Mouse (Mus musculus) cerebellum, adult 9-11 months (tissue): ENCODE results near the gene Zgrf1.

ENCODE experiments used
- DNase-seq: peaks from one replicate; pipeline ENCODE4 v3.0.0; 2022

The Zgrf1 gene

DNA sequence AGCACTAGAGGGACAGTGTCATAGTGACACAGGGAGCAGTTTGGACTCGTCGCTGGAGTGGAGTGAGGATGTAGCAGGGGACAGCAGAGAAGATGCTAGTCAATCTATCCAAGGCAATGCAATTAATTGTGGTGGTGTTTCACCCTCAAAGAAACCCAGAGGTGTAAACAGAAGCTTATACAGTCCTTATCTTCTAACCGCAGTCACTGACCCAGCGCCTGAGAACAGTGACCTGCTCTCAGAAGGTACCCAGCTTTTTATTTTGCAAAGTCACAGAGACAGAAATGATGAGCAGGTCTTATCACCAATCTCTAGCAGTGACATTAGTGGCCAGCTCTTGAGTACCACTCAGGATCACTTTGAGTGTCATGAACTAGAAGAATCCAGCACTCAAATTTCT is 9.7 kb downstream of the Zgrf1 start:
- DNase-seq, result no peak

DNA sequence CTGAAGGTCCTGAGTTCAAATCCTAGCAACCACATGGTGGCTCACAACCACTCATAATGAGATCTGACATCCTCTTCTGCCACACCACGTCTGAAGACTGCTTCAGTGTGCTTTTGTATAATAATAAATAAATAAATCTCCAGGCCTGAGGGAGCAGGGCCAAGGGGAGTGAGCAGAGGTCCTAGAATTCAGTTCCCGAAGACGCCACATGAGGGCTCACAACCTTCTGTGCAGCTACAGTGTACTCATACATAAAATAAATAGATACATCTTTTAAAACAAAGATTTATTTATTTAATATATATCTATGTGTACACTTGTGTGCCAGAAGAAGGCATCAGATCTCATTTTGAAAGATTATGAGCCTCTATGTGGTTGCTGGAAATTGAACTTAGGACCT is 11.8 kb downstream of the Zgrf1 start:
- DNase-seq, result no peak

DNA sequence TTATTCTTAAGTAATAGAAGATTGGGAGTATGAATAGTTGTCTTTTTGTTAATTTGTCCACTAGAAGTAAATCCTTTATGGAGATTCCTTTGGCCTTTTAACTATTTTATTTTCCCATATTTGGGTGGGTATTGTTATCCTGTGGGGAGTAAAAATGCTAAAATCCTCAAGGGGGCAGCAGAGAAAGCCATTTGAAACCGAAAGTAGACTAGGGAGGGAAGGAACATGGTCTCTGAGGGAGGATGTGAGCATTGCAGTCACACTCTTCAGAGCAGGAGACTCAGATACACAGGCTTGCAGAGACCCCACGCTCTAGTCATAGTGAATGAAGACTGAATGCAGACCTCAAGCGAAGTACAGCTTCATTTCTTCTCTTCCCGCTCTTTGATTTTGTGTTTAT is 19.3 kb downstream of the Zgrf1 start:
- no peak for DNase-seq

DNA sequence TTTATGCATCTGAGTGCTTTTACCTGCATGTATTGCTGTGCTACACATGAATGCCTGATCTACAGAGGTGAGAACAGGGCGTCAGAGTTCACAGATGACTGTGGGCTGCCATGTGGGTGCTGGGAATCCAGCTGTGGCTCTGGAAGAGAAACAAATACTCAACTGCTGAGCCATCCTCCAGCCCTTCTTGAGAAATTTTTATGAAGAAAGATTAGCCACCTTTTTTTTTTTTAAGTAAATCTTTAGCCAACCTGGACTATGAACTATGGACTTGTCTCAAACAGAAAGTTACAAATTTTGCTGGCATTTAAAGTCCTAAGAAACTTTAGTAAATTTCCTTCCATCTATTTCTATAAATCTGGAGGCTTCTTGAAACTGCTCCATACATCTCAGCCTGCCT is 43.8 kb downstream of the Zgrf1 start:
- no peak for DNase-seq

DNA sequence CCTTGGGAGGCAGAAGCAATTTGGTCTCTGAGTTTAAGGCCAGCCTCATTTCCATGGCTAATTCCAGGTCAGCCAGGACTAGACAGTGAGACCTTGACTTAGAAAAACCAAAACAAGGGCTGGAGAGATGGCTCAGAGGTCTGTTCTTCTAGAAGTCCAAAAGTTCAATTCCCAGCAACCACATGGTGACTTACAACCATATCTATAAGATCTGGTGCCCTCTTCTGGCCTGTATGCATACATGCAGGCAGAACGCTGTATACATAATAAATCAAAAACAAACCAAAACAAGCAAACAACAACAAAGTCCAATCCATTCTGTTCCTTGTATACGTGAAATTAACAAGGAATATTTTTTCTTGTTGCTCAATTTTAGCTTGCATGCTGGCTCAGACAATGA is 54.8 kb downstream of the Zgrf1 start:
- no peak for DNase-seq

DNA sequence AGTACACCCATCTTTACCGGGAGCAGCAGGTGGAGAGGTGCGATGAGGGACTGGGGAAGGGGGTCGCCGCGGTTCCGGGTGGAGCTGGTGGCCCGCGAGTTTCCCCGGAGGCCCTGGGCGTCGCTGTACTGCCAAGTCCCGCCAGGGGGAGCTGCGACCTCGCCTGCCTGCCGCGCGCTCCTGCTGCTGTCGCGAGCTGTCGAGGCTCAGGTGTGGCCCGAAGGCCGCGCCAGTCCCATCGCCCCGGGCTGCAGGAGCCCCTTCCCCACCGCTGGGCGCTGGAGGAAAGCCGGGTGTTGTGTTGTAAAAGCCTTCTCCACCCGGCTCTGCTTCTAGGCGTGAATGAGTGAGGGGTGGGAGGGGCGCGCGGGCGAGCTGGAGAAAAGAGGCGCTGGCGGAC is 72.0 kb downstream of the Zgrf1 start:
- peak; percentile 13 for DNase-seq

- no peak for DNase-seq
Measured at GRCm38 (mm10) chr3:127625701-127626399, 72.6 kb downstream of the Zgrf1 start.

- no peak for DNase-seq
Measured at GRCm38 (mm10) chr3:127626524-127626923, 73.2 kb downstream of the Zgrf1 start.

DNA sequence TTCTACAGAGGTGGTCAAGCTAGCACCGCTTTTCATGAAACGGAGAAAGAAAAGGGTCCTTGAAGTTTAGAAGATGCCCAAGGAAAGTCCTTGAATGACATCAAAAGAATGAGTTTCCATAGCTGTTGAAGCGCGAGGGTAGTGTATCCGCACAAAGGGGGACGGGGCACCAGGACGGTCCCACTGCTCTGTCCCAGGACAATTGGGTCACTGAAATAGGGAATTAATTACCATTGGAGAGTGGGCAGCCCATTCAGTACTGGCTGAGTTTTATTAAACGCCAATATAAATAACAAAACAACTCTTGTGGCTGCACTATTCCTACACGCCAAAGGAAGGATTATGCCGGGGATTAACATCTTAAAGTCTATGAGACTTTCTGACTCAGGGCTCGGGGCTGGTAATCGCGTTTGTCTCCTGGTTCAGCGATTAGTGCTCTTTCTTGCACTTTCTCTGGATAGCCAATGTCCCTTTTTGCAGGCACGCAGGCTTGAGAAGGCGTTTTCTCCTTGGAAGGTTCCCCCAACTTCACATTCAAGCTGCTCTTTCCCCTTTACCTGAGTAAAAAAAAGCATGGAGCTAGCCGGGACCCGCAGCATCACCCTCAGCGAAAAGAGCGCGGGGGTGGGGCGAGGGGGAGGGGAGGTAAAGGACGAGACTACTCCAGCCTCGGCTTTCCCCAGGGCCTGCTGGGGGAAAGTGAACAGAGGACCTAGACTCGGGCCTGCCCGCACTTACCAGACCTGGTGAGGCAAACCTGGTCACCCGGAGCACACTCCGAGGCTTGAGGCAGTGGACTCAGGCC is 74.1 kb downstream of the Zgrf1 start:
- no peak for DNase-seq

DNA sequence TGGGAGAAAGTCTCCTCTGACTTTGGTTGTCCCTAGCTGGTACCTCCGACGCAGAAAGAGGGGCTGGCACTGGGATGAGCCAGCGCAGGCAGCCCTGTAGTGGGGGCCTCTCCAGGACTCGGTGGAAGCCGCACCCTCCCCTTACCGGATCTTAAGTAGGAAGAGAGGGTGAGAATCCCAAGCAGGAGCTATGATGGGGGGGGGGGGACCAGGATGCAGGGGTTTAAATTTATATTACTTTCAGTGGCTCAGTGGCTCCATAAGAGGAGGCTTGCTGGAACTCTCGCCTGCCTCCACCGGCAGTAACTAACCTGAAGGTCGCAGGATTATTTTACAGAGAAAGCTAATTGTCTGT is 74.6 kb downstream of the Zgrf1 start:
- no peak for DNase-seq

DNA sequence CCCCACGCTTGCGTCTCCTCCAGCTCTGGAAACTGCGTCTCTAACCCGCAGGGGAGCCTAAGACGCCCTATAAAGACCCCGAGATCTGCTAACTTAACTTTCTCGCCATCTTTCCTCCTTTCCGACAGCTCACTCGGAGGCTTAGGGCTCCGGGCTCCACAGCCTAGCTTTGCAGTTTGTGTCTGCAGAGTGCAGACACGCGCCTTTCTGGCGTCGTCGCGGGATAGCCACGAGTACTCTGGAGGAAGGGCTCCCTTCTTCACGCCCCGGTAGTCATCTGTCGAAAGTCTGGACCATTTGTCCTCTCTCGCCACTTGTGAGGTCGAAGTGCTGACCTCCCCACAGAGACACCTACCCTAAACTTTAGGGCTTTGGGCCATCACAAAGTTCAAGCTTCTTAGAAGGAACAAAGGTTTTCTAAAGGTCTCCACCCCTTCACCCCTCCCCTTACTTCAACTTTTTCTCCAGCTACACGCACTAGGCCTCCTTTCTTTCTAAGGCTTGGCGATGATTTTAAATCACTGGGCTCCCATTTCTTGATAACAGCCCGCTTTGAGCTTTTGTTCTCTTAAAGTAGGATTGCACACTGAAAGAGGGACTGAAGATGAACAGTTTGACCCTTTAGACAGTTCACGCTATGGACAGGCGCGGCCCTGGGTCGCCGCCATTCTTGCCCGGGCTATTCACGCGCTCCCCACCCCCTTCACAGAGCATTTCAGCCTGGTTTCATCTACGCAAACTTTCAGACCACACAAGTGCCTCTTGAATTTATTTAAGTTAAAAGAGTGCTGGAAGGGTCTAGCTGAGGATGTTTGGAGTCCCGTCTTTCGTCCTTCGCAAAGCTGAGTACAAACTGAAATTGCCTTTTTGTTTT is 75.3 kb downstream of the Zgrf1 start:
- no peak for DNase-seq

DNA sequence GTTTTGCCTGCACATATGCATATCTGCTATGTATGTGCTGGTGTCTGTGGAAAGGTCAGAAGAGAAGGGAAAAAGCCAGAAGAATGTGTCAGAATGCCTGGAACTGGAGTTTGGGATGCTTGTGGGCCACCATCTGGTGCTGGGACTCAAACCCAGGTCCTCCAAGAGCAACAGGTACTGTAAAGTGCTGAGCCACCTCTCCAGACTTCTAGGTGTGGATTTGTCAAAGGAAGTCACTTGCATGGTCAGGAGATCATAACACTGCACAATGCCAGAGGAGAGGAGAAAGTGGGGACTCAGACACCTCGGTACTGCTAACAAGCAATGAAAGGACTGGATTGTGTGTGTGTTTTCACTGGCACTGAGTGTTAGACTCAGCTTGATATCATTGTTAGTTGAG is 76.9 kb downstream of the Zgrf1 start:
- no peak for DNase-seq

DNA sequence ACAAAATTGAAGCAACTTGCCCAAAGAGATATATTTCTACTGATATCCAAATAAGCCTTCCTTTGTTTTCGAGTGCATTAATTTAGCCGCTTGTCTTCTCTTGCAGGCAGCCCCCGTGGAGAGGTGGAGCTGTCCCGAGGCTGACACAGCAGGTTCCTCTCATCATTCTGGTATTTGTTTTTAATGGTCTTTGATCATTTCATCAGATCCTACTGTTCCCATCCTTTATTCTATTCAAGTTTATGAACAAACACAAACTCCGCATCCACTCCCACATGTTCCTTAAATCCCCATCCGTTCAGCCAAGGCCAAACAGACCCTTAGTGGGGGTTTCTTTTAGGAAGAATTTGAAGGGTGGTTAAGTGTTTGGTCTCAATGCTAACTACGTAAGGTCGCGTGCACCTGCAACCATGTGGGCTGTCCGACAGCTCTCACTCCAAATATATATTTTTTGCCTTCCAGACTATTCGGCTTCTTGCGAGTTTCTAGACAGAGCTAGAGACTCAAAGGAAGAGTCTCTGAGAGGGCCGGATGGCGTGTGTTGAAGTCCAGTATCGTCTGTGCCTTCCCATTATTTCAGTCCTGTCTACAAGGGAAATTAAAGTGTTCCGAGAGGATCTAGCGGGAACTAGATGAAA is 77.6 kb downstream of the Zgrf1 start:
- DNase-seq, result no peak

- no peak for DNase-seq
Measured at GRCm38 (mm10) chr3:127631582-127631981, 78.3 kb downstream of the Zgrf1 start.

GRCm38 (mm10) chr3:127632531-127632930 is 79.2 kb downstream of the Zgrf1 start:
- no peak for DNase-seq

DNA sequence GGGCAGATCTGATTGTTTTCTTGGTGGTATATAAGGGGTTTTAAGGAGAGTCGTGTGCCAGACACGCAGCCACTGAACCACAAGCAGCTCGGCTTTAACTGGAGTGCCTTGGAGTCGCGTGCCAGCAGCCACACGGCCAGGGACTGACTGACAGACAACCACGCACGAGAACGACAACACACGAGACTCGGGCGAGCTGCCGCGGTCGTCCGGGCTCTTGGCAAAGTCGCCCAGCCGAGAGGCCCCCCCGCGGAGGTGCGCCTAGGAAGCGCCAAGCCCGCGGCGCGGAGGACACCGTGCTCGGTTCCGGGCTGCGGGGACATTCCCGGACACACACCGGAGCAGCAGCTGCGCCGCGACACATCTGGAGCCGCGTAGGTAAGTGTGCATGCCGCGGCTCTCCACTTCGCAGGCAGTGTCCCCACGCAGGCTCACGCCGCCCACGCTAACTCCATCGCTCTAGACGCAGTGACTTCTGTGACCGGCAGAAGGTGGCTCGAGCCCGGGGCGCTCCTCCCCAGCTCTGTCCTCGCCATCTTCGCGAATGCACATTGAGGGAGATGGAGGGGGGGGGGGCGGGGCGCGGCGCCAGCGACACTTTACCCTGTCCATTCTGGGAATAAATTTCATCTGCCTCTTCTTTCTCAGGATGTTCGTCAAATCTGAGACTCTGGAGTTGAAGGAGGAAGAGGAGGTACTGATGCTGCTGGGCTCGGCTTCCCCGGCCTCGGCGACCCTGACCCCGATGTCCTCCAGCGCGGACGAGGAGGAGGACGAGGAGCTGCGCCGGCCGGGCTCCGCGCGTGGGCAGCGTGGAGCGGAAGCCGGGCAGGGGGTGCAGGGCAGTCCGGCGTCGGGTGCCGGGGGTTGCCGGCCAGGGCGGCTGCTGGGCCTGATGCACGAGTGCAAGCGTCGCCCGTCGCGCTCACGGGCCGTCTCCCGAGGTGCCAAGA is 80.1 kb downstream of the Zgrf1 start, which contains the start of gene Neurog2:
Gene Neurog2, plus strand, starts transcription at position 56 of the 953 bp plus-strand sequence.
- peak; percentile 12 for DNase-seq

GRCm38 (mm10) chr3:127634101-127634983 is 81.1 kb downstream of the Zgrf1 start:
- DNase-seq, result peak; percentile 55

DNA sequence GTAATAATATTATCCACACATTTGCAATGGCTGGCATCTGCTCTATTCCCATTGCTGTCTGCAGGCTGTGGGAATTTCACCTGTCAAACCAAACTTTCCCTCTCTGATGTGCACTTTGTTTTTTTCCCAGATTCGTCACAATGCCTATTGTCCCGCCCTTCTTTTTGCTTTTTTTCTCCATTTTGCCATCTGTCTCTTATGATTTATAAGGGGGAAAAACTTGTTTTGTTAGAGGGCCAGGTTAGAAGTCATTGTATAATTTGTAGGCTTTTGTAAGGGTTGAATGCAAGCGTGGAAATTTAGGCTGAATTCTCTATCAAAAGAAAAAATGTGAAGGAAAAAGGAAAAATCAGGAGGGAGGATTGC is 81.7 kb downstream of the Zgrf1 start:
- no peak for DNase-seq

- no peak for DNase-seq
Measured at GRCm38 (mm10) chr3:127639875-127640761, 86.8 kb downstream of the Zgrf1 start.
